Mouse (Mus musculus): ENCODE results near the gene Frmd4a.

The Frmd4a gene

DNA sequence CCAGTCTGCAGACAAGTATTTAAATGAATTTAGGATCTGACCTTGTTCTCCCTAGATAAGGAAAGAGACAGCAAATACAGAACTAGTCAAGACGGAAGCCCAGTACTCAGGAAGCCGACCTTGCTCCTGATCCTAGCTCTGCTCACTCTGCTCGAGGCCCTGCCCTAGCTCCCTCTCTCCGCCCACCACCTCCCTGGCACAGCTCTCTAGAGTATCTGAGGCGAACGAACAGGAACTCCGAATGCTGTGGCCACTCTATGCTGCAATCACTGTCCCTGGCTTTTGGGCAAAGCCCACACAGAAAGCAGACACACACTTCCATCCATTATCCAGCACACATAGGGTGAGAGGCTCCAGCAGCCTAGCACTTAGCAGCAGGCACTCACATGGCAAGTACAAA is 619.1 kb downstream of the Frmd4a start:
- no peak for DNase-seq

DNA sequence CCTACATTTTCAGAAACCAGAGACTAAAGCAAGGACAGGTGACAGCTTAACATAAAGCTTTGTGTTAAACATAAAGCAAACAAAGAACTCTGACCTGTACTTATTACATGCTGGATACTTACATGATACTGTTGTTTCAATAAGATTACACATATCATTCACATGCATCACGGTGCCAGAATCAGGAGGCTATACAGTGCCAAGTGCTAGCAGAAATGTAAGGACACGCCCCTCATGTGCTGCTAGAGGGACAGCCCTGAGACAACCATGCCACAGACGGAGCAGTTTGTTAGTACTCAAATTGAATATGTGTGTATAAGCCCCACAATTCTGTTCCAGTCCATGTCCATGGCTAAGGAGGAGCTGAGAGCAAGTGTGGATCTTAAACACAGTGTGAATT is 620.7 kb downstream of the Frmd4a start:
- no peak for DNase-seq

DNA sequence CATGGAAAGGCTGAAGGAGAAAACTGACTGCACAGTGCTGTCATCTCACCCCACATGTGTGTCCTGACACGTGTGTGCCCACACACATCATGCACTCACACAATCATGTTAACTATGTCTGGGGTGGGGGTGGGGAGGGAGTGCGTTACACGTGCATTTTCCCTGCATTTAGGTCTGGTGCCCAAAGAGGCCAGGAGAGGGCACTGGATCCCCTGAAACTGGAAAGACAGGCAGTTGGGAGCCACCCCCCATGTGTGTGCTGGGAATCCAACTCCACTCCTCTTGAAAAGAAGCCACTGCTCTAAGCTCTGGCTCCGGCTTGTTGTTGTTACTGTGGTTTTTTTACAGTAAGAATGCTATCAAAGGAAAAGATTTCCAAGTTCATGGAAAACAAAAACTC is 627.5 kb downstream of the Frmd4a start:
- no peak for DNase-seq

GRCm38 (mm10) chr2:4648094-4648493 is 630.6 kb downstream of the Frmd4a start:
- no peak for DNase-seq

DNA sequence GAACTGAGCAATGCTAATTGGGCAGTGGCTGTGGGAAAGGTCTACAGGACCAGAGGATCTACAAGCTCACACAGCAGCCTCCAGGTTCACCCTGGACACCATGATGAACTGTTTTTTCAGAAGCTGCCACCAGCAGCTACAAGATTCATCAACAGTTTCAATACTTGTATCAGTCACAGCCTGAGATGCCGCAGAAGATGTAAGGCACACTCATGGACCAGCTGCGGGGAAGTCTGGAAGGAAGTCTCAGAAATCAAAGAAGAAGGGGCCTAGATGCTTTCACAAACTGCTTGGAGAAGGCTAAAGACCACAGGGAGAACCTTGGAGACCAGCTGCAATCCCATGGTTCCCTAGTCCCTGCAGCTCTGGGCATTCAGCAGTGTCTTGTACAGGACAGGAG is 632.1 kb downstream of the Frmd4a start:
- no peak for DNase-seq

DNA sequence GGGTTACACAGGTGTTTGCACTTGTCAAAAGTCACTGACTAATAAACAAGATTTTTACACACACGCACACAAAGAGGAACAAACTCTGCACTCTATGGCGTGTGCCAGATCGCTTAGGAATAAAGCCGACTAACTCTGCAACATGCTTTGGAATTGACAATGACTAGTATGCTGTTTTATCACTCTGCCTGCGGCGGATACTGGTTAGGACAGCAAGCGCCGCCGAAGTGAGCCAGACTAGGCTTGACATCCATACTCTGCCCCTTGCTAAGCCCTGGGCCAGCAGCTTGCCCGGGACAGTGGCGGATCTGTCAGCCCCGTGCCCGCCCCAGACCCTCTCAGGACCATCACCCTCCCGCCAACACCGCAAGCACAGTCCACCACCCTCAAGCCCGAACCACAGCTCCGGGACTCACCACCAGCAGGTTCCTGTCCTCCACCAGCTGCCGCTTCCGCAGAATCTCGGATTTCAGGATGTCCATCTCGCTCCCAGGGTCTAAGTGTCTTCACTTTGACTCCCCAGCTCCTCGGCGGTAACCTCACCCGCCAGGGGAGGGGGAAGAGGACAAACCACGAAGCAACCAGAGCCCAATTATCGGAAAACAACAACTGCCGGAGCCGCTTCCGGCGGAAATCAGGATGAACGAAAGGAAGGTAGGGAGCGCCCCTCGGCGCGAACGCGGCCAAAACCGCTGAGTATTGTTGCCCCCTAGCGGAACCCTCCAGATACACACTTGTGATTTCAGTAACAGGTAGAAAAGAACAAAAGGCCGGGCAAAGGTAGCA is 634.2 kb downstream of the Frmd4a start, which contains the start of gene Prpf18:
Prpf18 (minus strand) TSS at position 614 of the 786 bp plus-strand sequence.
- peak; percentile 89 for DNase-seq

- no peak for DNase-seq
Measured at GRCm38 (mm10) chr2:4660677-4661076, 643.2 kb downstream of the Frmd4a start.

Data from right cerebral cortex, adult 18-20 months (tissue).